Mouse (Mus musculus) adrenal gland, postnatal 14 days (tissue): ENCODE measurements around the gene Fuk. TPM values are rescaled to one million over a fixed set of nuclear protein-coding genes. Genes with fewer than 3 reads are reported as not detected.
A peak's percentile ranks its signal among the peaks of the same experiment; 100 is the strongest.
"Not testable (repeated sequence)": the region's sequence is repeated elsewhere in the genome, so short reads cannot be mapped to it uniquely, and the experiment has no call there.

Experiments
- DNase-seq: peaks from one replicate; pipeline ENCODE4 v3.0.0; 2021; ENCODE audit warnings: mixed read lengths
- long read RNA-seq, 2 experiments: library from polyadenylated mRNA; stranded (forward); transcript quantifications; one replicate each; pipeline ENCODE4 v2.0.0; 2021
- total RNA-seq: library from RNA; stranded (reverse); gene quantifications from 2 replicates; pipeline ENCODE4 v1.2.3, GENCODE M21; 2021

The Fuk gene
- total RNA-seq = 7.6 and 10.4 TPM in 2 replicates
- long read RNA-seq, experiment 1, transcript Fuk-201 (24 exons, 3,838 nt) = major isoform, 5 of 14 reads
- long read RNA-seq, experiment 1, partial matches to known transcripts = 7 of 14 reads
- long read RNA-seq, experiment 1, other reads (novel, unspliced or antisense) = 2 of 14 reads
- long read RNA-seq, experiment 2, transcript Fuk-201 (24 exons, 3,838 nt) = major isoform, 11 of 17 reads
- long read RNA-seq, experiment 2, partial matches to known transcripts = 3 of 17 reads
- long read RNA-seq, experiment 2, other reads (novel, unspliced or antisense) = 3 of 17 reads

DNA sequence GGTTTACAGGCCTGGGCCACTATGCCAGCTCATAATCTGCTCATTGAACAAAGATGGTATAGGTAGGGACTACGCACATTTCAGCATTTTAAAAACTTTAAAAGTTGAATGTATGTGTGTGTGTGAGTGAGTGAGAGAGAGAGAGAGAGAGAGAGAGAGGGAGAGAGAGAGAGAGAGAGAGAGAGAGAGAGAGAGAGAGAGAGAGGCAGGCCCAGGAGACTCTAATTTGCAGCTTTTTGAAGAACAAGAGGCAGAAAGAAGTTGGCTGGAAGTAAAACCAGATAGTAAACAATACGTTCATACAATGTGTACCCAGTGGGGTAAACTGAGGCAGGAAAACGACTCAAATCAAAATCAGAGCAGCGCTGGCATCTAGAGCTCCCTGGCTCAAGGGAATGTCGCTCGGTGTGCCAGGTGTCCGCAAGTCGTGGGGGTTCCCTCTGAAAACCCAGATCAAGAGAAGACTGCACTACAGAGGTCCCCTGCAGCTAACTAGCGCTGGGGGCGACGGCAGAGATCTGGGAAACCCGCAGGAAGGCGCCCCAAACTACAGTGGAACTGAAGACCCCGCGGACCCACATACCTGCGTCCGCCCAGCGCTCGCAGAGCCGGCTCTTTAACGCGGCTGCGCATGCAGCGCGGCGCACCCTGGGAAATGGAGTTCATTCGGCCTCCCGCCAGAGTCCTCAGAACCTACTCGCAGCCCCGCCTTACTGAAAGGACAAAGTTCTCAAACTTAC lies at the start of gene Fuk:
Gene Fuk, minus strand, starts transcription at position 650 of the 740 bp plus-strand sequence.
- DNase-seq = peak; percentile 89

DNA sequence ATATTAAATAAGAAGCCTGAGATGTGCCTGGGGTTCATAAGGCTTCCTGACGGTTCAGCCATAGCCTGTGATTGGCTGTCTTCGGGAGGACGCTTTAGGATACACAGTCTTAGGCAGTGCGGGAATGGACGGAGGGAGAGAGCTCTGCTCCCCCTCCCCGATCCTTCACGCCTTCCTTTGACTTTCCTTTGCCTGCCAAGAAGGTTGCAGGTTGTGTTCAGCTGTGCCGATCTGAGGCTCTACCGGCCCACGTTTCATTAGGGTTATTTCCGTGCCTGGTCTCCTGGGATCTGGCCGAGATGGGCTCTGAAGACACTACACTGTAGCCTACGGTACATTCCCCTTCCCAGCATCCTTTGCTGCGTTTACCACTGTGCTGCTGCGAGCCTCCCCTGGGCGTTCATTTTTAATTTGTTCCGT lies 47.8 kb upstream of the Fuk start:
- DNase-seq = peak; percentile 19

DNA sequence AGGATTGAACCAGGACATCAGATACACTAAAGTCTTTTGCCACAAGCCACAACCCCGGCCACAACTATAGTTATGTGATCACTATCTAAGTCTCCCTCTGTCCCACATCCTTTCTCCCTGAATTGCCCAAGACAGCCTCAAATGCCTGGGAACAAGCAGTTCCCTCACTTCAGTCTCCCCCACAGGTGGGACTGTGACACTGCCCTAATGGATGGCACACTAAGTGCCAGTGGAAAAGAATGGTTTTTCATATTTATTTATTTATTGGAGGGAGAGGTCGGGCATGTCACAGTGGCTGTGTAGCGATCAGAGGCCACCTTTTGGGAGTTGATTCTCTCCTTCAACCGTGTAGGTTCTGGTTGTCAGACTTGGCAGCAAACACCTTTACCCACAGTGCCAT lies 43.4 kb upstream of the Fuk start:
- no peak for DNase-seq

DNA sequence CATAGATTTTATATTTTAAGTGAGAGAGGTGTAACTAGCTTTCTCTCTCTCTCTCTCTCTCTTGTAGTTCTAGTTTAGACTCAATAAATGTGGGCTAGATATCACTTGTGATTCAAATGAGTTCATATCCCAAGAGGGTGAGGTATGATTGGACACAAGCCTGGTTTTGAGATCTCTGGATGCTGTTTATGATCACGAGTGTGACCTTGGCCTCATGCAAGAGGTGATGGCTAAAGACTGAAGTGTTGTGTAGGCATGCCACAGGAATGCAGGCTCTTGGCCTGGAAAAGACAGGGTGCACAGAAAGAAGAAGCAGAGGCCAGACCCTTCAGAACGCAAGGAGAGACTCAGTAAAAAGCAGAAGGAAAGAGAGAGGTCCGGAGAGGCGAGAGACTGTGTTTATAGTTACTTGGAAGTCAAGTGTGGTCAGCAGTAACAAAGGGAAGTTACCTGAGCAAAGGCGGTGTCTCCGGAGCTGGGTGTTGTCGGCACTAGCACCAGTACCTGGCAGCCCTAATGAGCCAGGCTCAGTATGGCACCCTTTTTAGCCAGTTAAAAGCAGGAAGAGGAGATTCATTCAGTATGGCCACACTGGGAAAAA lies 42.1 kb upstream of the Fuk start:
- DNase-seq = no peak

DNA sequence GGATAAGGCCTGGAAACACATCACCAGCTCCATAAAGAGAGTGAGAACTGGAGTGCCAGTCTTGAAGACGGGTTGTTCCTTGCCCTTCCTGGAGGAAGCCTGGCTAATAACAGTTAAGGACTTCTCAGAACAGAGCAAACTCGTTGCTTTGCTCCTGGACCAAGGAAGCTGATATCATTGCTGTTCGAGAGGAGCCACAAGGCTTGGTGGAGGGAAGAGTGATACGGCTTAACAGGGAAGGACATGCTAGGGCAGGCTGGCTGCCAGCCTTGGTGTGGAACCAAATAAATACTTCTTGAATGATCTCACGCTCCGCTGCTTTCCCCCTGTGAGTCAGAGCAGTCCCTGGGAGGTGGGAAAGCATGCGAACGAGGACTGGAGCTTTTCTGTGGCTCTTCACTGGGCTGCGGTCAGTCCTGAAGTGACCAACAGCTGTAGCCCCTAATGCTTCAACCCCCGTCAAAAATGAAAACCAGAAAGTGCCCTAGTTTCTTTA lies 39.2 kb upstream of the Fuk start:
- peak; percentile 84 for DNase-seq

DNA sequence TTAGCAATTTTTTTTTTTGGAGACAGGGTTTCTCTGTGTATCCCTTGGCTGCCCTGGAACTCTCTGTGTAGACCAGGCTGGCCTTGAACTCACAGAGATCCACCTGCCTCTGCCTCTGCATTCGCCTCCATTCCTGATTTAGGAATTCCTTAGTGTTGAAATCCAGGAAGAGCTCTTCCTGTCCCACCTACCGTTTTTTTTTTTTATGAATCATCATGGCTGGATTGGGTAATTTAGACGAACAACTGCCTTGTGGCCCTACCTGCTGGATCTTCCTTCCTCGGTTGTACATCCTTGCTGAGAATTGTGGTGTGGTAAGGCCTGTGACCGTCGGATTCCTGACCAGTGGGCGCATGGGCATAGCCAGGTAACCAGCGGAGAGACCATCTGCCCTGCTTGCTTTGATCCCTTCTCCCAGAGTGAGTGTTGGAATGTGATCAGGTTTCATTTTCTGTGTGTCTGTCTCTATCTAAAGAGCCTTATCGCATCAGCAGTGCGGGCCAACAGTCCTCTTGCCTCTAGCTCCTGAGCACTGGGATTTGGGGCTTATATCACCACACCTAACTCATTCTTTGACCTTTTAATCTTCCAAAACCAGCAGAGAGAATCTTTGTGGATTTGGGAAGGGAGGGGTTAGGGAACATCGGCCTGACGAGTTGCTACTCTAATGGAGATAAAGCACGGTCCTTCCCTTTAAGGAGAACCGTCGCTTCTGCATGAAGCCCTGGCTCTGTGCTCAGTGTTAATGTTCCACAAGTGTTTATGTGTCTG lies 38.6 kb upstream of the Fuk start:
- no peak for DNase-seq

DNA sequence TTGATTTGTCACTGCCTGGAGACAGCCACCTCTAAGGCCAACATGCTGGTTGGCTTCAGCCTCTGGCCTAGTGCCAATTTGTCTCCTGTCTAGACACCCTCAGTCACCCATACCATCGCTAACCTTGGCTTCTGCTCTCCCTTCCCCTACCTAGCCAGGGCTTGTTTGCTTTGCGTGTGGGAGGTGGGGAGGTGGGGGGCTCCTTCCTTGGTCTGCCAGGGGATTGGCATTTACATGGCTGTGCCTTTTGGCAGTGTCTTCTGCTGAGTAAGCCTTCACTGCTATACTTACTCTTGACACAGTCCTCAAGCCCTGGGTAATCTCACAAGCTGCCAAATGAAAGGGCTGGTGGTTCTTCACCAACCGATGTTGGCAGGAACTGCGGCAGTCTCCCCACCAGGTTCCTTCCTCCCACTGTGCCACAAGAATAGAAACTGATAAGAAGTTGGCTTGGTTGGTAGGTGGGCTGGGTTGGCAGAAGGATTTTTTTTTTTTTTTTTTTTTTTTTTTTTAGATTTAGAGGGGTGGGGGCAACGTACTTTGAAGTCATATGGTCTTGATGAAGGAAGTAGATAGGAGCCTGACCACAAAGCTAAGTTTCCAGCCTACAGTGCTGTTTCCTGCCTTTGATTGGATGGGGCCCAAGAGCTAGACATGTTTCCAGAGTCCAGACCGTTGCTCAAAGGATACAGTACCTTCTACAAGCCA lies 36.7 kb upstream of the Fuk start:
- DNase-seq = peak; percentile 72

DNA sequence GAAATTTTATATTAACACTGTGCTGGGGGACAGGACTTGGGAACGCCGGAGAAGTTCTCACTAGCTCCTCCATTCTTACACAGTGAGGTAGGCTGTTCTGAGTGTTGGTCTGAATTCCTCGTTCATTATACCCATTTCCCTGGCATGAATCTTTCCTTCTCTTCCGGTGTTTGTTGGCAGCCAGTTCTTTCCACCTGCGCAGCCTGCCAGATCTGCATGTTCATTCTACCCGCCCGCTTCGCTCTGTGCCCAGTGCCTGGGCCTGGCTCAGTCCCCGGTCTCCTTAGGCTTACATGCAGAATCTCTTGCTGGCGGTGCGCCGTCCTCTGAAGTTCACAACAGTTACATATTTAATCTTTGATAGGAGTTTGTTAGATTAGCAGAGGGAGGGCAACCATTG lies 33.9 kb upstream of the Fuk start:
- DNase-seq = no peak

DNA sequence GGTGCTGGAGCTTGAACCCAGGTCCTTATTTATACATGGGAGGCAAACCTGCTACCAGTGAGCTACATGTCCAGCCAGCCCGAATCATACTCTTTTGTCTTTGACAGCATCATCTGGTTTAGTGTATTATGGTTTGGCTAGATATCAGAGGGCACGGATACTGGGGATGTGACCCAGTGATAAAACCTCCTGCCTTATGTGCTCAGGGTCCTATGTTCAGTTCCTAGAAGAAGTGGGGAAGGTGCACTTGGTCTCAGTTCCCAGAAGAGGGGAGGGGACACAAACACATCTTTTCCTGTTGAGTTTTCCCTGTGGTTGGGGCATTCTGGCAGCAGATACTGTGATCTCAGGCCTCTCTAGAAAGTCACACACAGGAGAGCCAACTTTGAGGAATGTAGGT lies 31.0 kb upstream of the Fuk start:
- no peak for DNase-seq

DNA sequence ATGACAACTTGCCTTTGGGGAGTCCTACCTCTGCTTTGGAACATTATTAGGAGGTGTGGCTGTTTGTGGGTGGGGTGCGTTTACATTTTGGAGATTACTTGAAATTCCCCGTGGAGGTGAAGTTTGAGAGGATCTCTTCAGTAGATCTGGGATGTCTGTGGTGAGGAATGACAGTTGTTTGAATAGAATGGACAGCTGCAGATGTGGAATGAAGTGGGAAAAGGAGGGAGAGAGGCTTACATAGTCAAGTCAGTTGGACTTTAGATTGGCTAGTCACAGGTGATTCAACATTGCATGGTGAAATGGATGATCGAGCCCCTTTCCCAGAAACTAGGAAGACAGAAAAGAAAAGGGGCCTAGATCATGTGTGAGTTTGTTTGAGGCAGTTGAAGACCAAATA lies 30.2 kb upstream of the Fuk start:
- no peak for DNase-seq

DNA sequence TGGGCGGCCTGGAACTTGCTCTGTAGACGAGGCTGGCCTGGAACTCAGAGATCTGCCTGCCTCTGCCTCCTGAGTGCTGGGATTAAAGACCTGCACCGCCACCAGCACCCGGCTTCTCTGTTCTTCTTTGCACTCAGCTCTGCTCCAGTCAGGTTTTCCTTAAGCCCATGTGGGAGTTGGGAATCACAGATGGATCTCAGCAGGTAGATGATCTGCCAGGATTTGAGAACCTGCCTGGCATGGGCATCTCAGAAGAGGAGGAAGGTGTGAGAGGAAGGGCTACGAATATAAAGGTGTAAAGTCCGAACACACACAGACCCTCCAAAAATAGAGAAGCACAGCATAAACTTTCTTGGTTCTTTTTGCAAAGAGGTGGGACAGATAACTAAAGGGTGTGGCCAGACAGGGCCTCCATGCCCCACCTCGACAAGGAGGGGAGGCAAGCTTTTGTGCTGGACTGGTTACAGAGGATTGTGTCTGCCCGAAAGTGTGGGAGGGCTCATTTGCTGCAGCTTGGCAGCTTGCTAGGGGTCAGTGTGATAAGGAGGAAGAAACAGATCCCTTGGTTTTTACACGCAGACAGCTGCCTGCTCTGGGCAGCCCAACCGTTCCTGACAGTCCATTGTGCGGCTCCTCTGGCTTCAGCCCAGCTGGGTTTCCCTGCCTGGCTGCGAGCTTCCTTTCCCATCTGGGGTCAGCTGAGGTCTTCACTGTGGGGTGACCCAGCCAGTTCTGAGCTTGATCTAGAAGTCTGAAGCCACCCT lies 29.1 kb upstream of the Fuk start:
- peak; percentile 74 for DNase-seq

DNA sequence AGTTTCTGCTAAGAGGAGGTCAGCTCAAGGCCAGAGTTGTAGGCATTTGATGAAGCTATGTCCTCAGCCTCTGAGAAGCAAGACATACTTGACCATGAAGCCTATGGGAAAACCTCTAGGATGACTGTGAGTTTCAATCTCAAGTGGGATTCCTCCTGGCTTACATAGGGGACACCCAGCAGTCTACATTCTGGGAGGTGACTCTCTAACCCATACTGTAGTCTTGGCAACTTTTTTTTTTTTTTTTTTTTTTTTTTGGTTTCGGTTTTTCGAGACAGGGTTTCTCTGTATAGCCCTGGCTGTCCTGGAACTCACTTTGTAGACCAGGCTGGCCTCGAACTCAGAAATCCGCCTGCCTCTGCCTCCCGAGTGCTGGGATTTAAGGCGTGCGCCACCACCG lies 27.4 kb upstream of the Fuk start:
- DNase-seq = not testable (repeated sequence)

DNA sequence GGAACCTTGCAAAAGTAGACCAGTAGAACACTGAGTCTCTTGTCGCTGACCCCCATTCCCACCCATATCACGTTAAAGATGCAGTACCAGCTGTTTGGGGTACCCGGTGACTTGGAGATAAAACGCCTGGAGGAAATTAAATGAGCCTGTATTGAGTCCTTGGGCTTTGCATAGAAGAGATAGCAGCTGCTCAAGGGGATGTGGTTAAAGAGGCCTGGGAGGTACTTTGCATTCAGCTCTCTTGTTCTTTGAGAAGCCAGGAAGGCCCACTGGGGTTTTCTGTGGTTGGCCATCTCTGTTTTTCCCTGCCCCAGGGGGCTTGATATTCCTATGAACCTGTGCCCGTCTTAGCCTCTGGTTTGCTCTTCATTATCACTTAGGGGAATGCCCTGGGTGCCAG lies 26.8 kb upstream of the Fuk start:
- DNase-seq = no peak

DNA sequence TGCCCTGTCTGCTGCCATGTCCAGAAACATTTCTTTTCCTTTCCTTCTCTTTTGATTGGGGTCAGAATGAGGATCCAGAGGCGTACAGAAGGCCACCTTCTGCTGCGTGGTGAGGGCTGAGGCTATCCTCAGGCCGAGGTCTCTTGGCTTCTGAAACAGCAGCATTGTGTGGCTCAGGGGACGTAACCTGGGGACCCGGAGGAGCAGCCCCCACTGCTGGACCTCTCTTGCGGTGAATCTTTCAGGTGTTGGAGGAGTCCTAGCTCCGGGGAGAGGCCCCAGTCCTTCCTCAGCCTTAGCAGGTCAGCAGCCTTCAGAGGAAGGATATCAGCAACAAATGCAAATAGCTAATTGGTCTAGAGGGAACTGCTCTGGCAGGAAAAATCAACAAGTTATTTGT lies 26.1 kb upstream of the Fuk start:
- no peak for DNase-seq

DNA sequence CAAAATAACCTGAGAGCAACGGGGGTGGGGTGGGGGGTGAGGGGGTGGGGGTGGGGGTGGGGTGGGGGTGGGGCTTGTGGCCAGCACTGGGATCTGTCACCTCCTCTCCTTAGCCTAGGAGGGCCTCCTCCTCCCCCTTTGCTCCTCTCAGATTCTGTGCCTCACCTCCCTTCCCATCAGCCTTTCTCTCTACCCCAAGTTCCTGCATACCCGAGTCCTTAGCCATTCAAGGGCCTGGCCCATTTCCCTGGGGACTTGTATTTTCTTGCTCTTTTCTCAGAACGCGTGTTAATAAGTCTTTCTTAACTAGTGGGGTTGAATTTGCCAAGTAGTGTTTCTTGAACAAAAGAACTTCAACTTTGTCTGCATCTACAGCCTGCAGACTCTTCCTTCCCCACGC lies 24.4 kb upstream of the Fuk start:
- no peak for DNase-seq

DNA sequence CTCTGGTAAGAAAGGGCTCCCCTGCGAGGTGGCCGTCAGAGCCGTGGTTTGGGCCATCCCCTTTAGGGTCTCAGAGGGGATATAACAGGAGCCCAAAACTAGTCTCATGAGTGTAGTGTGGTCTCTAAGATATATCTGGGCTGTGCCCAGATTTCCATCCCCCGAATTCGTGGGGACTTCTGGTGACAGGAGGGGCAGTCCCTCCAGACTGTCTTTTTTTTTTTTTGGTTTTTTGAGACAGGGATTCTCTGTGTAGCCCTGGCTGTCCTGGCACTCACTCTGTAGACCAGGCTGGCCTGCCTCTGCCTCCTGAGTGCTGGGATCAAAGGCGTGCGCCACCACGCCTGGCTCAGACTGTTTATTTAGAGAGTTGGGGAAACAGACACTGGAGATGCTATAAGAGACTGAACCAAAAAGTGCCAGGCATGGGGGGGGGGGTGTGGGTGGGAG lies 23.4 kb upstream of the Fuk start:
- DNase-seq = no peak

DNA sequence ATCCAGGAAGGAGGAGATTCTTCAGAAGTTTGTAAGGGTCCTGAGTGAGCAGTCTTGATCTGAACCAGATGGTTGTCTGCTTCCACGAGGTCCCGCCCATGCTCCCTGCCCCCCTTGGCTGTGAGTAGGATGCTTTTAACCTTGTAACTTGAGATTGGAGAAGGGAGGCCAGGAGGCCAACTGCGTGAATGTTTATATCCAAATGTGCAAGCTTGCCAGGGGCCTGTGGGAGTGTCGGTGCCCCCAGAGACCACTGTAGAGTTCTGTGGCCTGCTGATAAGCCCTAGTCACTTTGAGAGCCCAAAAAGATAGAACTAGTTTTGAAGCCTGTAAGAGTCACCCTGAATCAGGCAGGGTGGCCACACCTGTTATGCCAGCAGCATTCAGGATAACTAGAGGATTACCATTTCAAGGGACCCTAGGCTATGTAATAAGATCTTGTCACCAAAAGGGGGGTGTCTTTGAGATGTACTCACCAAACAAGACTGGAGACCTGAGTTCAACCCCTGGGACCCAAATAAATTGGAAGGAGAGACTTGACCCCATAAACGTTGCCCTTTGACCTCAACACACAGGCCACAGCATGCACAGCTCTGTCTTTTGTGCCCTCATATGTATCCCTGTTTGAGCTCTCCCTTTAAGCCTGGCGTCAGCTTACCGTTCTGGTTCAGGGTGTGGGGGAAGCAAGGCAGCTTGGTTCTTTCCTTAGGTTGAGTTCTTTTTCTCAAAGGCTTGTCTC lies 19.4 kb upstream of the Fuk start:
- peak; percentile 50 for DNase-seq

DNA sequence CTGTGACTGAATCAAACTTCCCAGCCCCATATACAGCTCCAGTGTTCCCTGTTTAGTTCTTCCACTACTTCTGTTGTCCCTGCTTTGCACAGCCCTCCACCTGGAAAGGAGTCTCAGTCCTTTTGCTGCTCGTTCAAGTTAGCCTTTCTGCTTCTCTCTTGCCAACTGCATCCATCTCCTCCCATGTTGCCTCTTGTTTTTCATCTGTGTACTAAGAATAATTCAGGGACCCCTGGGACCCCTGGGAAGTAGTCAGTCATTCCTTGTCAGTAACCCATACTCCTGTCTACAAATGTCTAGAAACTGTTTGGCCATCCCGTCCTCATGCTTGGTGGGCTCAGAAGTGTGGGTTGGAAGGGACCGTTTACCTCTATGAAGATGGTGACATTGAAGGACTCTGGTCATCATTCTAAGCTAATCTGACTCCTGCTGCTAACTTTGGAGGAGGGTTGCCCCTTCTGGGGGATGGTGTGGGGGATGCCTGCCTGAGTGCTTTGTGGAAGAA lies 18.5 kb upstream of the Fuk start:
- DNase-seq = no peak

DNA sequence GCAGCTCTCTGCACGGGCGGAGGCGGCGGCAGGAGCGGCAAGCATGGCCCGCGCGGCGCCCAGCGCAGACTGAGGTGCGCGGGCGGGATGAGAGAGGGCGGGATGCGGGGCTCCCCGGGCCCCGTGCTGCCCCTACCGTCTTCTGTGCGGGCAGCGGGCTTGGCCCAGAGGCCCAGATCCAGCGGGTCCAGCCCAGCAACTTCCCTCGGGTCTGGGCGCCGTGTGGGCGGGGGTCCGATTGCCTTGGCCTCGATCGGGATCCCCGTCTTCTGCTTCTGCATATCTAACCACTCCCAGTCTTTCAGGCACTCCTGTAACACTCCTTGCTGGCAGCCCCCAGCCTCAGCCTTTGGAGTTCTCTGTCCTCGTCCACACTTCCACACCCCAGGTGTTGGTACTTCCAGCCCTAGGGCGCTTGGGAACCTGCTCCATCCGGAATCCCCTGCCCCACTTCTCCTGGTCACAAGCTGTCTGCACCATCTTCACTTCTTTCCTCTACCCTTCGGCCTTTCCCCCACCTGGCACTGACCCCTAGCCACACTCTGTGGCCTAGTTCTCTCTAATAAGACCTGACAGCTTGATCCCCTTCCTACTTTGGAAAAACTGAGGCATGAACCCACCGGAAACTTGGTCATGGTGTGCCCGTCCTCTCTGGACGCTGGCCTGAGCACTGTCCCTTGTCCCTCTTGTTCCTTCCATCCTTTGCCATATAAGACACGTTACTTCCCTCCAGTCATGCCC lies 17.9 kb upstream of the Fuk start:
- DNase-seq = no peak
